Mouse (Mus musculus): ENCODE data around the gene Spast.

- TF ChIP-seq CTCF (IDR thresholded peaks at IDR 0.05; ENCODE audit: borderline replicate concordance, extremely low read depth, insufficient read depth, insufficient read length) (no peak), POLR2A (IDR thresholded peaks at IDR 0.05; ENCODE audit: borderline replicate concordance, extremely low read depth, insufficient read depth, insufficient read length, poor library complexity, severe bottlenecking) (no peak)
Measured at GRCm38 (mm10) chr17:74424401-74425005, 85.7 kb downstream of the Spast start.

Data from brain, embryonic 14.5 days (tissue).